Mouse (Mus musculus) cortical plate, adult 2 months (tissue): ENCODE results near the gene Krt27. TPM values are rescaled to one million over a fixed set of nuclear protein-coding genes. Genes with fewer than 3 reads are reported as not detected.
A peak's percentile ranks its signal among the peaks of the same experiment; 100 is the strongest.

Source experiments
- H3K27ac ChIP-seq: fragments of 200-500 bp; 2 replicates; pipeline ENCODE4 v1.5.1; 2012; ENCODE audit warnings: low read length, control low read depth, inconsistent platforms; ENCODE audit not compliant: insufficient read depth
- H3K4me1 ChIP-seq: fragments of 200-500 bp; 2 replicates; pipeline ENCODE4 v1.6.1; 2011; ENCODE audit warnings: low read length; ENCODE audit not compliant: control insufficient read depth, insufficient read depth
- H3K4me3 ChIP-seq: fragments of 200-500 bp; 2 replicates; pipeline ENCODE4 v1.5.1; 2011; ENCODE audit warnings: mild to moderate bottlenecking, low read length, control low read depth; ENCODE audit not compliant: insufficient read depth
- CTCF ChIP-seq: fragments of 200-500 bp; IDR thresholded peaks from 2 replicates; pipeline ENCODE4 v1.5.1; 2011; ENCODE audit warnings: mild to moderate bottlenecking, control low read depth, low read length; ENCODE audit not compliant: insufficient read depth; ENCODE audit errors: extremely low read depth
- POLR2A ChIP-seq: fragments of 200-500 bp; IDR thresholded peaks from 2 replicates; pipeline ENCODE4 v1.6.1; 2011; ENCODE audit warnings: mild to moderate bottlenecking, low read length, control low read depth; ENCODE audit not compliant: insufficient read depth; ENCODE audit errors: extremely low read depth
- polyA plus RNA-seq: library from polyadenylated mRNA; depleted of rRNA; stranded (reverse); fragments of >200 nt; gene quantifications from 2 replicates; pipeline ENCODE4 v1.2.3, GENCODE M21; 2012; rRNA removed

Krt27 gene
- polyA plus RNA-seq, 1 experiment, result not detected

- no peak for TF ChIP-seq CTCF
- TF ChIP-seq POLR2A, result no peak
- Histone ChIP-seq H3K27ac (no peak overlapping the region), H3K4me1 (no peaks in the 10 kb centered on the region), H3K4me3 (no peak overlapping the region)
Observed at GRCm38 (mm10) chr11:99333426-99333825, 17.5 kb downstream of the Krt27 start.

- Histone ChIP-seq H3K4me1 (no peaks in the 10 kb centered on the region), H3K4me3 (no peak overlapping the region), H3K27ac (no peak overlapping the region)
- TF ChIP-seq CTCF (no peak), POLR2A (no peak)
Observed at GRCm38 (mm10) chr11:99329655-99330054, 21.2 kb downstream of the Krt27 start.

GRCm38 (mm10) chr11:99322851-99323250 is 28.1 kb downstream of the Krt27 start, which contains the start of gene Krt25:
TSS of gene Krt25 (minus strand) at chr11:99322951.
- no peaks in the 10 kb centered on the region for H3K4me1 ChIP-seq
- TF ChIP-seq POLR2A (no peak), CTCF (no peak)
- H3K4me3 ChIP-seq, result no peak within 1 kb of the TSS

GRCm38 (mm10) chr11:99321094-99321493 is 29.8 kb downstream of the Krt27 start:
- Histone ChIP-seq H3K4me1 (no peaks in the 10 kb centered on the region), H3K27ac (no peak overlapping the region), H3K4me3 (no peak overlapping the region)
- TF ChIP-seq CTCF, result no peak
- no peak for TF ChIP-seq POLR2A

More at GRCm38 (mm10) chr11:99322851-99323250, 28.1 kb downstream of the Krt27 start, which contains the start of gene Krt25:
- no peak within 1 kb of the TSS for H3K27ac ChIP-seq

- Histone ChIP-seq H3K4me3 (no peak overlapping the region), H3K27ac (no peak overlapping the region), H3K4me1 (no peaks in the 10 kb centered on the region)
- TF ChIP-seq CTCF, result no peak
- TF ChIP-seq POLR2A, result no peak
Observed at GRCm38 (mm10) chr11:99319127-99319526, 31.8 kb downstream of the Krt27 start.

- TF ChIP-seq CTCF, result no peak
- no peak for TF ChIP-seq POLR2A
Observed at GRCm38 (mm10) chr11:99316543-99316942, 34.4 kb downstream of the Krt27 start.

GRCm38 (mm10) chr11:99314594-99314993 is 36.3 kb downstream of the Krt27 start:
- Histone ChIP-seq H3K4me3 (no peak overlapping the region), H3K4me1 (no peaks in the 10 kb centered on the region), H3K27ac (no peak overlapping the region)
- TF ChIP-seq POLR2A, result no peak
- no peak for TF ChIP-seq CTCF

More at GRCm38 (mm10) chr11:99316543-99316942, 34.4 kb downstream of the Krt27 start:
- no peak overlapping the region for H3K4me3 ChIP-seq
- H3K27ac ChIP-seq, result no peak overlapping the region
- no peaks in the 10 kb centered on the region for H3K4me1 ChIP-seq

- TF ChIP-seq CTCF (peak; percentile 21; the same call in 1 of the 2 replicates), POLR2A (no peak)
- H3K4me1 ChIP-seq, result no peaks in the 10 kb centered on the region
- no peak overlapping the region for H3K27ac ChIP-seq
- H3K4me3 ChIP-seq, result no peak overlapping the region
Observed at GRCm38 (mm10) chr11:99310882-99311281, 40.0 kb downstream of the Krt27 start.

- Histone ChIP-seq H3K4me1 (no peaks in the 10 kb centered on the region), H3K4me3 (no peak overlapping the region), H3K27ac (no peak overlapping the region)
- TF ChIP-seq CTCF (peak; percentile 71), POLR2A (no peak)
Observed at GRCm38 (mm10) chr11:99307579-99307978, 43.3 kb downstream of the Krt27 start.

Other genes starting within 250 kb of the Krt27 start
- gene Ccr7, start 196.0 kb downstream of the Krt27 start, polyA plus RNA-seq, result 0.15 and 0.19 TPM in 2 replicates
- gene Smarce1, start 120.1 kb downstream of the Krt27 start, polyA plus RNA-seq, result 60.6 and 69.0 TPM in 2 replicates
- gene Krt222, start 107.0 kb downstream of the Krt27 start, polyA plus RNA-seq, result 25.1 and 27.0 TPM in 2 replicates
- gene Krt24, start 65.8 kb downstream of the Krt27 start, polyA plus RNA-seq, result not detected in 2 replicates
- gene Krt25, start 28.2 kb downstream of the Krt27 start, polyA plus RNA-seq, result 0.04 TPM in 1 of 2 replicates, not detected in the other
- gene Krt26, start 13.1 kb downstream of the Krt27 start, polyA plus RNA-seq, result 0.04 TPM in 1 of 2 replicates, not detected in the other
- gene Krt28, start 23.8 kb upstream of the Krt27 start, polyA plus RNA-seq, result 0.15 and 0.25 TPM in 2 replicates
- gene Krt10, start 38.3 kb upstream of the Krt27 start, polyA plus RNA-seq, result 10.5 and 12.9 TPM in 2 replicates
- 16.4 and 16.9 TPM in 2 replicates for gene Krt12, start 71.2 kb upstream of the Krt27 start, polyA plus RNA-seq
- 0.06 and 0.13 TPM in 2 replicates for gene Krt20, start 87.0 kb upstream of the Krt27 start, polyA plus RNA-seq
- not detected in 2 replicates for gene Krt23, start 142.0 kb upstream of the Krt27 start, polyA plus RNA-seq
- gene Krt39, start 170.2 kb upstream of the Krt27 start, polyA plus RNA-seq, result not detected in 2 replicates
- not detected in 2 replicates for gene Krt40, start 192.1 kb upstream of the Krt27 start, polyA plus RNA-seq
- not detected in 2 replicates for gene Krtap3-3, start 199.8 kb upstream of the Krt27 start, polyA plus RNA-seq
- gene Krtap3-2, start 205.7 kb upstream of the Krt27 start, polyA plus RNA-seq, result not detected in 2 replicates
- gene Gm11939, start 208.4 kb upstream of the Krt27 start, polyA plus RNA-seq, result not detected in 2 replicates
- not detected in 2 replicates for gene Krtap3-1, start 215.5 kb upstream of the Krt27 start, polyA plus RNA-seq
- gene Krtap1-5, start 229.9 kb upstream of the Krt27 start, polyA plus RNA-seq, result not detected in 2 replicates
- not detected in 2 replicates for gene Krtap1-4, start 232.6 kb upstream of the Krt27 start, polyA plus RNA-seq
- gene Krtap1-3, start 240.2 kb upstream of the Krt27 start, polyA plus RNA-seq, result not detected in 2 replicates
- gene Krtap9-3, start 247.0 kb upstream of the Krt27 start, polyA plus RNA-seq, result not detected in 2 replicates